Mouse (Mus musculus): ENCODE data around the gene Cacna1i. TPM values are rescaled to one million over a fixed set of nuclear protein-coding genes. Genes with fewer than 3 reads are reported as not detected.

Gene Cacna1i
- polyA plus RNA-seq, 1 experiment from 2014 or later = not detected

DNA sequence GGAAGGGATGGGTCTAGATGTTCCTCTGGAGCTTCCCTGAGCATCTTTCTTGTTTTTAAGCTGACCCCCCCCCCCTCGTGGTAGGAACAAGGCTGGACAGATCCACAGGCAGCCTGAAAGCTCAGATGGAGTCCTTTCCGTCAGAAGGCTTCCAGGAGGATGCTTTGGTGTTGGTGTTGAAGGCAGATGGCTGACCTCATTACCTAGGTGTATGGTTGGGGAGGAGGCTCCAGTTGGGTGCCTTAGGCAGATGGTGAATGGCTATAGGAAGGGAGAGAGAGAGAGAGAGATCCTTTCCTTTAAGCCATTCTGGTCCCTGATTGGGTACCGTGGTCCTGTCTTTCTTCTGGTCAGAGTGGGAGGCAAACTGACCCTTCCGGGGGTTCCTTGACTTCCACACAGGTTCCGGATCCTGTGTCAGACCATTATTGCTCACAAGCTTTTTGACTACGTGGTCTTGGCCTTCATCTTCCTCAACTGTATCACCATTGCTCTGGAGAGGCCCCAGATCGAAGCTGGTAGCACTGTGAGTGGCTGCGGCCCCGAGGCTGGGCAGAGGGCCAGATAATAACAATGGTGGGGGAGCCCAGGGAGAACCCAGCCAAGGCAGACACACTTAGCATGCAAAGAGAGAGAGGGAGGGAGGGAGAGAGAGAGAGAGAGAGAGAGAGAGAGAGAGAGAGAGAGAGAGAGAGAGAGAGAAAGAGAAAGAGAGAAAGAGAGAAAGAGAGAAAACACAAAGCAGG lies 86.4 kb downstream of the Cacna1i start:
- Histone ChIP-seq H3K9ac (ENCODE audit: low read depth, low read length) (no peak overlapping the region), H3K27me3 (ENCODE audit: insufficient read depth, low read length) (no peaks in the 10 kb centered on the region), H3K36me3 (ENCODE audit: insufficient read depth, low read length) (no peaks in the 10 kb centered on the region), H3K4me2 (ENCODE audit: low read length) (no peak overlapping the region), H3K4me1 (replicated peaks; ENCODE audit: insufficient read depth, low read length) (no peaks in the 10 kb centered on the region), H3K27ac (no peak overlapping the region), H3K4me3 (replicated peaks; ENCODE audit: low read depth, low read length) (no peak overlapping the region), H3K9me3 (replicated peaks; ENCODE audit: low read length) (no peaks in the 10 kb centered on the region)
- TF ChIP-seq CTCF (IDR thresholded peaks at IDR 0.05; ENCODE audit: low read depth) = no peak
- ATAC-seq (replicated peaks; ENCODE audit: low FRiP score, low read depth) (no peak), DNase-seq (ENCODE audit: low spot score) (no peak)
- WGBS = 68% methylated on average over 9 of the region's 9 CpGs

DNA sequence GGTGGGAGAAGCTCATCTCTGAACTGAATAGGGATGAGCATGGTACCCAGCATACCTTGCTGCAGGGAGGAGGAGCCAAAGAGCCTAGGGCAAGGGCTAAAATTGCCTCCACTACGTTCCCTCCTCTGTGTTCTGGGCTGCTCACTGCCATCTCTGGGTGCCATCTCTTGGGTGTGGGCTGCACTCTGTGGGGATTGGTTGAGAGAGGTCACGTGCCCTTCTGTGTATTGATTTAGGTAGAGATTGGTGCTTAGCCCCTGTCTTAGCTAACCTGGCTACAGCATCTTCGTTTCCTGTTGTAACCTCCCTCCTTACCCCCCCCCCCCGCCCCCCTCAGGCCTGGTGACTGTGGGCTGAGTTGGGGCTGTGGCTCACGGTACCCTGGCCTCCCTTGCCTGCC lies 87.8 kb downstream of the Cacna1i start:
- no peaks in the 10 kb centered on the region for H3K27me3 ChIP-seq (ENCODE audit: insufficient read depth, low read length)
- no peak overlapping the region for H3K4me2 ChIP-seq (ENCODE audit: low read length)
- H3K36me3 ChIP-seq (ENCODE audit: insufficient read depth, low read length) = no peaks in the 10 kb centered on the region
- DNase-seq (ENCODE audit: low spot score) = no peak
- 70% methylated on average over 5 of the region's 5 CpGs for WGBS
- no peak overlapping the region for H3K9ac ChIP-seq (ENCODE audit: low read depth, low read length)
- ATAC-seq (replicated peaks; ENCODE audit: low FRiP score, low read depth) = no peak
- H3K4me1 ChIP-seq (replicated peaks; ENCODE audit: insufficient read depth, low read length) = no peaks in the 10 kb centered on the region
- H3K4me3 ChIP-seq (replicated peaks; ENCODE audit: low read depth, low read length) = no peak overlapping the region
- no peak for TF ChIP-seq CTCF (IDR thresholded peaks at IDR 0.05; ENCODE audit: low read depth)
- H3K27ac ChIP-seq = no peak overlapping the region
- H3K9me3 ChIP-seq (replicated peaks; ENCODE audit: low read length) = no peaks in the 10 kb centered on the region

DNA sequence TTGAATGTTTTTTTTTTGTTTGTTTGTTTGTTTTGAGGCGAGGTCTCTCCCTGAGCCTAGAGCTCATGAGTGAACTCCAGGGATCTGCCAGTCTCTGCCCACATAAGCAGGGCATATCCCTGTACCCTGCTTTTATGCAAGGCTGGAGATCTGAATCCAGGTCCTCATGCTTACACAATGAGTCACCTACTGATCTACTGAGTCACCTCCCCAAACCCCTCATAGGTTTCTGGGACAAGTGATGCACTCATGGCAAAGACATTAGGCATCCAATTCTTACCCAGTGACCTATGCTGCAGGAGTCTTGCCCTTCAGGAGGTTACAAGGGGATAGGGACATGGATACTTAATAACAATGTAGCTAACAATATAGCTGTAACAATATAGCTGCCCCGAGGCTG lies 100.1 kb downstream of the Cacna1i start:
- DNase-seq (ENCODE audit: low spot score) = no peak

DNA sequence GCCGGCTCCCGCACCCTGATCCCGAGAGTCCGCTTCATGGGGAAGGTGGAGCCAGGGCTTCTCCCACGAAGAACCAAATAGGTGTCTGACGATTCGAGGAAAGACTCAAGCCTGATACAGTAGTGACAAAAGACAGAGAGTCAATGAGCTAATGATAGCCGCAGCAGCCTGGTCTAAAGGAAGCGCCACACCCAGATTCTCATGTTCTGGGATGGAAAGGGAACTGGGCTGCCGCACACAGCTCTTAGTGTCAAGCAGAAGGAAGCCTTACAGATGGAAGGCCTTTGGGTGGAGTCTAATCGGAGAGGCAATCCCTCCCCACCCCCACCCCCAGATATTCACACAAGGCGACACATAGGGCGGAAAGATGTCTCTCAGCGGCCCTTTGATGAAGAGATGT lies 104.8 kb downstream of the Cacna1i start:
- ATAC-seq (replicated peaks; ENCODE audit: low FRiP score, low read depth) (no peak), DNase-seq (ENCODE audit: low spot score) (no peak)
- TF ChIP-seq CTCF (IDR thresholded peaks at IDR 0.05; ENCODE audit: low read depth) = no peak
- Histone ChIP-seq H3K27ac (no peak overlapping the region), H3K36me3 (ENCODE audit: insufficient read depth, low read length) (no peaks in the 10 kb centered on the region), H3K9ac (ENCODE audit: low read depth, low read length) (no peak overlapping the region), H3K27me3 (ENCODE audit: insufficient read depth, low read length) (no peaks in the 10 kb centered on the region), H3K4me3 (replicated peaks; ENCODE audit: low read depth, low read length) (no peak overlapping the region), H3K4me1 (replicated peaks; ENCODE audit: insufficient read depth, low read length) (no peaks in the 10 kb centered on the region), H3K4me2 (ENCODE audit: low read length) (no peak overlapping the region), H3K9me3 (replicated peaks; ENCODE audit: low read length) (no peaks in the 10 kb centered on the region)
- 87% methylated on average over 14 of the region's 14 CpGs for WGBS

More for the DNA sequence above, 100.1 kb downstream of the Cacna1i start:
- no peak for TF ChIP-seq CTCF (IDR thresholded peaks at IDR 0.05; ENCODE audit: low read depth)
- no peaks in the 10 kb centered on the region for H3K36me3 ChIP-seq (ENCODE audit: insufficient read depth, low read length)
- no peak overlapping the region for H3K27ac ChIP-seq
- no peak overlapping the region for H3K9ac ChIP-seq (ENCODE audit: low read depth, low read length)
- WGBS = 84% methylated on average over 2 of the region's 2 CpGs
- no peak overlapping the region for H3K4me2 ChIP-seq (ENCODE audit: low read length)
- no peak for ATAC-seq (replicated peaks; ENCODE audit: low FRiP score, low read depth)
- no peaks in the 10 kb centered on the region for H3K4me1 ChIP-seq (replicated peaks; ENCODE audit: insufficient read depth, low read length)
- no peak overlapping the region for H3K4me3 ChIP-seq (replicated peaks; ENCODE audit: low read depth, low read length)
- H3K27me3 ChIP-seq (ENCODE audit: insufficient read depth, low read length) = no peaks in the 10 kb centered on the region
- H3K9me3 ChIP-seq (replicated peaks; ENCODE audit: low read length) = no peaks in the 10 kb centered on the region

DNA sequence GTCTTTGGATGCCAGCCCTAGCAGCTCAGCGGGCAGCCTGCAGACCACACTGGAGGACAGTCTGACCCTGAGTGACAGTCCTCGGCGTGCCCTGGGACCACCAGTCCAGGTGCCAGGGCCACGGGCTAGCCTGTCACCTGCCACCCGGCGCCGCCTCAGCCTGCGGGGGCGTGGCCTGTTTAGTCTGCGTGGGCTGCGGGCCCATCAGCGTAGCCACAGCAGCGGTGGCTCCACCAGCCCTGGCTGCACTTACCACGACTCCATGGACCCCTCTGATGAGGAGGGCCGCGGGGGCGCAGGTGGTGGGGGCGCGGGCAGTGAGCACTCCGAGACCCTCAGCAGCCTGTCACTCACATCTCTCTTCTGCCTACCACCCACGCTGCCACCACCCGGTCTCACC lies 108.0 kb downstream of the Cacna1i start:
- no peak overlapping the region for H3K9ac ChIP-seq (ENCODE audit: low read depth, low read length)
- ATAC-seq (replicated peaks; ENCODE audit: low FRiP score, low read depth) = peak; percentile 46; the same call in 1 of the 2 replicates
- no peak for TF ChIP-seq CTCF (IDR thresholded peaks at IDR 0.05; ENCODE audit: low read depth)

DNA sequence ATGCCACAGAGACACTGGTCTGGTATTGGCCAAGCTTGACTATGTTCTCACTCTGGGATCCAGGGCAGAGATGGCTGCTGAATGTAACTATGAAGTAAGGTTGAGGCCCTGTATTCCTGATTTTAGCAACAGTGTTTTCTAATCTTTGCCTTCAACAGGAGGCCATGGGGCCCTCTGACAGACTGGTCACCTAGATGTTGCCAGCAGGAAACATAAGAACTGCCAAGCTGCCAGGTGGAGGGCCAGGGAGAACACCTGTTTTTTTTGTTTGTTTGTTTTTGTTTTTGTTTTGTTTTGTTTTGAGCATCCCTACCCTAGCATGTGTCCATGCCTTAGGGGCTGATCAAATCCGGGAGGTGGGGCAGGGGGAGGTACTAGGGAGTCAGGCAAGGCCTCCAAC lies 112.4 kb downstream of the Cacna1i start:
- ATAC-seq (replicated peaks; ENCODE audit: low FRiP score, low read depth) (no peak), DNase-seq (ENCODE audit: low spot score) (no peak)
- H3K27me3 ChIP-seq (ENCODE audit: insufficient read depth, low read length) = no peaks in the 10 kb centered on the region
- no peak overlapping the region for H3K4me3 ChIP-seq (replicated peaks; ENCODE audit: low read depth, low read length)
- no peak overlapping the region for H3K4me2 ChIP-seq (ENCODE audit: low read length)
- WGBS = 79% methylated on average over 1 of the region's 1 CpGs
- no peaks in the 10 kb centered on the region for H3K9me3 ChIP-seq (replicated peaks; ENCODE audit: low read length)
- no peak overlapping the region for H3K9ac ChIP-seq (ENCODE audit: low read depth, low read length)
- no peaks in the 10 kb centered on the region for H3K4me1 ChIP-seq (replicated peaks; ENCODE audit: insufficient read depth, low read length)
- no peaks in the 10 kb centered on the region for H3K36me3 ChIP-seq (ENCODE audit: insufficient read depth, low read length)
- no peak for TF ChIP-seq CTCF (IDR thresholded peaks at IDR 0.05; ENCODE audit: low read depth)
- no peak overlapping the region for H3K27ac ChIP-seq

More for the DNA sequence above, 108.0 kb downstream of the Cacna1i start:
- no peak overlapping the region for H3K4me2 ChIP-seq (ENCODE audit: low read length)
- no peak overlapping the region for H3K27ac ChIP-seq
- no peak for DNase-seq (ENCODE audit: low spot score)
- no peaks in the 10 kb centered on the region for H3K4me1 ChIP-seq (replicated peaks; ENCODE audit: insufficient read depth, low read length)
- H3K27me3 ChIP-seq (ENCODE audit: insufficient read depth, low read length) = no peaks in the 10 kb centered on the region
- H3K36me3 ChIP-seq (ENCODE audit: insufficient read depth, low read length) = no peaks in the 10 kb centered on the region
- no peaks in the 10 kb centered on the region for H3K9me3 ChIP-seq (replicated peaks; ENCODE audit: low read length)
- no peak overlapping the region for H3K4me3 ChIP-seq (replicated peaks; ENCODE audit: low read depth, low read length)
- 52% methylated on average over 22 of the region's 22 CpGs for WGBS
